Mouse (Mus musculus) liver, embryonic 14.5 days (tissue): ENCODE measurements around the gene Serpinf2. TPM values are rescaled to one million over a fixed set of nuclear protein-coding genes. Genes with fewer than 3 reads are reported as not detected.

Experiments
- ATAC-seq: fragments of 200-750 bp; cut with Nextera tagmentation; 2 replicates; pipeline ENCODE4 v1.8.0; 2017; ENCODE audit warnings: moderate number of reproducible peaks, mild to moderate bottlenecking, moderate library complexity; ENCODE audit not compliant: insufficient read depth
- DNase-seq, 3 experiments: peaks; one replicate each; pipeline ENCODE4 v3.0.0-alpha.2; 2012 to 2013; ENCODE audit warnings: low read depth in 3 of 3, low spot score in 3 of 3
- H3K27ac ChIP-seq: fragments of 300-500 bp; sonication (generic); 2 replicates; pipeline ENCODE4 v1.5.1; 2014; ENCODE audit warnings: moderate library complexity, mild to moderate bottlenecking, control low read depth, inconsistent platforms
- H3K27me3 ChIP-seq: fragments of 300-500 bp; sonication (generic); 2 replicates; pipeline ENCODE4 v1.6.1; 2014; ENCODE audit warnings: mild to moderate bottlenecking, low read length, moderate library complexity; ENCODE audit not compliant: control insufficient read depth, insufficient read depth
- H3K36me3 ChIP-seq: fragments of 300-500 bp; sonication (generic); replicated peaks from 2 replicates; pipeline ENCODE4 v1.6.1; 2014; ENCODE audit warnings: low read depth; ENCODE audit not compliant: control insufficient read depth, insufficient read depth
- H3K4me1 ChIP-seq, 2 experiments: fragments of 200-500 bp in 1 of 2; fragments of 300-500 bp in 1 of 2; sonication (generic) in 1 of 2; replicated peaks; 2 replicates each; pipeline ENCODE4 v1.6.1; 2012 to 2014; ENCODE audit warnings: antibody characterized with exemption in 1 of 2, inconsistent platforms in 1 of 2, low read length in 1 of 2; ENCODE audit not compliant: control insufficient read depth in 2 of 2, insufficient read depth in 2 of 2
- H3K4me2 ChIP-seq: fragments of 300-500 bp; sonication (generic); 2 replicates; pipeline ENCODE4 v1.6.1; 2014; ENCODE audit warnings: low read depth, mild to moderate bottlenecking, control low read depth, moderate library complexity
- H3K4me3 ChIP-seq, 2 experiments: fragments of 200-500 bp in 1 of 2; fragments of 300-500 bp in 1 of 2; sonication (generic) in 1 of 2; 2 replicates each; pipeline ENCODE4 v1.5.1; 2012 to 2014; ENCODE audit warnings: low read depth in 2 of 2, low read length in 2 of 2, mild to moderate bottlenecking in 2 of 2, control low read depth in 1 of 2, inconsistent platforms in 1 of 2, moderate library complexity in 1 of 2; ENCODE audit not compliant: insufficient read depth in 1 of 2
- H3K9ac ChIP-seq: fragments of 300-500 bp; sonication (generic); replicated peaks from 2 replicates; pipeline ENCODE4 v1.6.1; 2014; ENCODE audit warnings: mild to moderate bottlenecking, control low read depth, moderate library complexity
- H3K9me3 ChIP-seq: fragments of 300-500 bp; sonication (generic); 2 replicates; pipeline ENCODE4 v1.6.1; 2016; ENCODE audit warnings: low read length, mixed read lengths; ENCODE audit not compliant: control insufficient read depth
- CTCF ChIP-seq: IDR thresholded peaks from 2 replicates; pipeline ENCODE4 v1.5.1; 2016; ENCODE audit warnings: antibody characterized with exemption, low read depth, control low read depth
- EP300 ChIP-seq: IDR thresholded peaks from 2 replicates; pipeline ENCODE4 v1.6.1; 2016; ENCODE audit warnings: antibody characterized with exemption, low read depth
- WGBS: fragments of 180-500 bp; shearing (Covaris S2); extraction: QIAGEN DNeasy Blood & Tissue Kit; methylation state at CpG from one replicate; pipeline ENCODE4 v1.1.7; 2014; ENCODE audit not compliant: insufficient replicate concordance; 5-methylcytosine and 5-hydroxymethylcytosine counted together
- polyA plus RNA-seq, 2 experiments: library from polyadenylated mRNA; depleted of rRNA in 1 of 2; stranded (reverse) in 1 of 2; unstranded in 1 of 2; fragments of >200 nt; fragmentation: Nextera tagmentation in 1 of 2; extraction: Ambion mirVana in 1 of 2; gene quantifications; 2 replicates each; pipeline versions ENCODE4 v1.2.1 to v1.2.3; 2012 to 2014

Serpinf2 gene
- polyA plus RNA-seq, 2 experiments = 304 to 474 TPM

GRCm38 (mm10) chr11:75455041-75455736, 15.8 kb upstream of the Serpinf2 start:
- WGBS = 68% methylated on average over 10 of the region's 10 CpGs
- no peak for TF ChIP-seq CTCF
- no peak for TF ChIP-seq EP300
- H3K4me3 ChIP-seq = no peak overlapping the region
- H3K27ac ChIP-seq = peak overlapping the region; percentile 7
- H3K36me3 ChIP-seq = no peaks in the 10 kb centered on the region; the same call in 1 of the 2 replicates
- no peaks in the 10 kb centered on the region for H3K9me3 ChIP-seq
- no peaks in the 10 kb centered on the region for H3K27me3 ChIP-seq
- H3K4me2 ChIP-seq = peak overlapping the region; percentile 86
- no peak overlapping the region for H3K9ac ChIP-seq
- ATAC-seq (no peak), DNase-seq (no peak)
- peaks cover 45 to 57% of the 10 kb centered on the region in 2 experiments for H3K4me1 ChIP-seq

DNA sequence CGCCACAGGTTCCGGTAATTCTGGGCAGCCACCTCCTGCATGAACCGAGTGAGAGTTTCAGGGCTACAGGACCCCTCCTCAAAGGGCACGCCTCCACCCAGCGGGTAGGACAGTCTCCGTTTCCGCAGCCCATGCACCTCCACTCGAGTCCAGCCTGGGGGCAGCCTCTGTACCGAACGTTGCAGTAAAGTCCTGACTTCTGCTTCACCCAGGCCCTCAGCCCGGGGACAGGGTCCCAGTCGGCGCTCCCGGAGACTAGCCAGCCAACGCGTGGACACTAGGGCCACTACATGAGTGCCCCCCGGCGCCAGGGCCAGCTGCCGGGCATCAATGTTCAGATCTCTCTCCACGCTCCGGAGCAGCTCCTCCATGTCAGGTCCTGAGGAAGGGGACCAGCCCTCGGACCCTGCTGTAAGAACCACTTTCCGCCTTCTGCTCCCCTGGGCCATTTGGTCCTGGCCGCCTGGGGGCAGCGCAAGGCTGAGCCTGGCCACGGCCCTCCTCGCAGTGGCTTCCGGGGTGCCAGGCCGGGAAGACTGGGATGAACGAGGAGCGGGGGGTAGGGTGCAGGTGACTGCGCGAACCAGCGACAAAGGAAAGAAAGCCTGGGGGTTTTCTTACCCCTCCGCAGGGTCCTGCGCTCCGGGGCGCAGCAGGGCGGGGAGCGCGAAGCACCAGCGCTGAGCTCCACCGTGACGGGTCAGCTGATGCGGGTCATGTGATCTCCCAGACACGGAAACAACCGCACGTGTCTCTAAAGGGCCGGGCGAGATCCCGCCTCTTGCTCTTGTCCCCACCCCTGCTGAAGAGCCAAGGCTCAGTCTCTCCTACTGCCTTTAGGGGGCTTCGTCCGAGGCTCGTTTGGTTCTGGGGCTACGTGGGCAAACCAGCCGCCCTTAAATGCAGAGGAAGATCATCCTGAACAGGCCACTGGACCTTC, 14.9 kb upstream of the Serpinf2 start, which contains the start of gene Wdr81:
Gene Wdr81, minus strand, starts transcription at position 727 of the 940 bp plus-strand sequence.
- TF ChIP-seq CTCF (peak; percentile 69), EP300 (no peak; the same call in 1 of the 2 replicates)
- ATAC-seq = peak; percentile 73
- Histone ChIP-seq H3K36me3 (peaks cover 1% of the 10 kb centered on the region; the same call in 1 of the 2 replicates), H3K27ac (peak within 1 kb of the TSS; percentile 31), H3K9me3 (no peaks in the 10 kb centered on the region), H3K9ac (peak within 1 kb of the TSS; percentile 67), H3K27me3 (no peaks in the 10 kb centered on the region), H3K4me1 (peaks cover 39 to 54% of the 10 kb centered on the region in 2 experiments), H3K4me3 (peak within 1 kb of the TSS; percentile 60 to 63), H3K4me2 (peak within 1 kb of the TSS; percentile 86)
- peak; percentile 79 to 84 (median 82) for DNase-seq
- WGBS = 3% methylated on average over 56 of the region's 56 CpGs

DNA sequence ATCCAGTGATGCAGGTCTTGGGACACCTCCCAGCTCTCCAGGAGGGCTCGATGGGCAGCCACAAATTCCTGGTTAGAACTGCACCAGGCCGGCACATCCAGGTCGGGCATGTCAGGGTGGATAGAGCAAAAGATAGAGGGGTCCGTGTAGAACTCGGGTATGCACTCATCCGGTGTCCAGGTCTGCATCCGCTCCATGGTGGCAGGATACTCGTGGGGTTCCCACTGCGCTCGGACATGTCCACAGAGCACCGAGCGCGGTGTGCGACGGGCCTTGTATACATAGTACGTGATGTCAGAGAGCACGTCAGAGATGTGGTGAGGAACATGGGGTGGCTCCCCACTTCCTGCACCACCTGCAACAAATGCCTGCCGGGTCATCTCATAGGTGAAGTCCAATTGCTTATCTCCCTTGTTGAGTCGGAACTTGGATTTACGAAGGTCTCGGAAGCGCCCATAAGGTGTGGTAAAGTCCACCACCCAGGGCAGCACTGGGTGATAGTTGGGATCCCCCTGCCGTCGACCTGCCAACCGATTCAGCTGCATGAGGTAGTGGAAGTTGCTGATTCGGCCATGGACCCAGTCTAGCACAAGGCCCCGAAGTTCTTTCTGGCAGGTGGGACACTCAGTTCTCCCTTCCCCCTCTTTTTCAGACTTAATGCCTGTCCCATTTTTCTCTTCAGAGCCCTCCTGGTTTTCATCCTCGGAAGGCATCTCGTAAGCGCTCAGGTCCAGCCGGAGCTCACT, 13.6 kb upstream of the Serpinf2 start:
- peak overlapping the region; percentile 86 for H3K4me2 ChIP-seq
- no peaks in the 10 kb centered on the region for H3K27me3 ChIP-seq
- WGBS = 90% methylated on average over 31 of the region's 31 CpGs
- no peaks in the 10 kb centered on the region for H3K9me3 ChIP-seq
- H3K4me3 ChIP-seq = no peak overlapping the region; a peak in 1 of 4 replicates
- H3K27ac ChIP-seq = no peak overlapping the region
- H3K9ac ChIP-seq = peak overlapping the region; percentile 67
- no peak for DNase-seq
- TF ChIP-seq CTCF (no peak), EP300 (no peak)
- peaks cover 36 to 54% of the 10 kb centered on the region in 2 experiments for H3K4me1 ChIP-seq
- ATAC-seq = no peak
- H3K36me3 ChIP-seq = peaks cover 8% of the 10 kb centered on the region

DNA sequence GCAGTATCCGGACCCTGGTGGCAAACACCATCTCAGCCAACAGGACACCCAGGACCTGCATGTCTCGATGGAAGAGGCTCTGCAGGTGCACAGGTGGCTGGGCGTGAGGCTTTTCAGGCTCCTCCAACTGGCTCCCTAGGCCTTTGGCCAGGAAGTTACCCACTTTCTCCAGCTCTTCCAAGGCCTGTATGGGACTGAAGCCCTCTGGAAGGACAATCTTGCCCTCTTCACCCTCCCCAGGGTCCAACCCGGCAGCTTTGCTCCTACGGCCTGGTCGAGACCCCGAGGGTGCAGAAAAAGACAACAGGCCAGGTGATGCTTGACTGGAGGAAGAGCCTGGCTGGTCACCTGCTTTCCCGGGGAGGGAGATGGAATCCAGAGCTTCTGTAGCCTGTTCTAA, 12.7 kb upstream of the Serpinf2 start:
- Histone ChIP-seq H3K4me3 (peak overlapping the region in 1 of 2 experiments; percentile 10; a peak in 2 of 4 replicates), H3K9me3 (no peaks in the 10 kb centered on the region), H3K36me3 (peaks cover 17% of the 10 kb centered on the region), H3K27ac (peak overlapping the region; percentile 4; the same call in 1 of the 2 replicates), H3K9ac (no peak overlapping the region), H3K4me1 (peaks cover 39 to 52% of the 10 kb centered on the region in 2 experiments), H3K4me2 (peak overlapping the region; percentile 89), H3K27me3 (no peaks in the 10 kb centered on the region)
- ATAC-seq (no peak), DNase-seq (no peak)
- TF ChIP-seq EP300 (no peak), CTCF (no peak)
- WGBS = 86% methylated on average over 8 of the region's 8 CpGs
